Mouse (Mus musculus) cortical plate, adult 2 months (tissue): ENCODE measurements around the gene Apoh.

Source experiments
- CTCF ChIP-seq: fragments of 200-500 bp; IDR thresholded peaks from 2 replicates; pipeline ENCODE4 v1.5.1; 2011; ENCODE audit warnings: mild to moderate bottlenecking, control low read depth, low read length; ENCODE audit not compliant: insufficient read depth; ENCODE audit errors: extremely low read depth
- POLR2A ChIP-seq: fragments of 200-500 bp; IDR thresholded peaks from 2 replicates; pipeline ENCODE4 v1.6.1; 2011; ENCODE audit warnings: mild to moderate bottlenecking, low read length, control low read depth; ENCODE audit not compliant: insufficient read depth; ENCODE audit errors: extremely low read depth

DNA sequence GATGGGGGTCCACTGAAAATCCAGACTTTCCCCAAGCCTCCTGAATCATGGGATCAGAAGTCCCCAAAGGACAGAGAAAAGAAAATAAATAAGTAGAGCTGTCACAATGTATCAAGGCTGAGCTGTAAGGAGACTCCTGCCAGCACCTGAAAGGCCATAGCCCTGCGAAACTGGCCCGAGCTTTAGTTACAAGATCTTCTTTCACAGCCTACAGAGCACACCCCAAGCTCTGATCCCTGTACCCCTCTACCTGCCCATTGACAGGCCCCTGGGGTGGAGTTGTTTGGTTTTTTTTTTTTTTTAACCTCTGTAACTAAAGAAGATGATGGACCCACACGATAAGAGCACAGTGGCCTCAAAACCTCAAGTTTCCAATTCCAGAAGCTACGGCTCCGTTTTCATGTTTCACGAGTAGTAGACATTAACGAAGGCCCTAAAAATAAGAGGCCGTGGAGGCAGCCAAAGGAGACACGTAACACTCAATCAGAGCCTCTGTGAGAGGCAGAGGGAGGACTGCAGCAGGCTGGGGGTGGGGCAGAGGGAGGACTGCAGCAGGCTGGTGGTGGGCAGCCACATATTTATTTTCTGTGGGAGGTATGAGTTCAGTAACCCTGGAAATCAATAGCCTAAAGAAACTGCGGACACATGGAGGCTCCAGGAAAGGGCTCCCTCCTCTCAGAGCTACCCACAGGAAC, 41.2 kb upstream of the Apoh start:
- TF ChIP-seq POLR2A (no peak), CTCF (no peak)
